Mouse (Mus musculus): ENCODE data around the gene Slc35f1.

Slc35f1 gene

GRCm38 (mm10) chr10:52690334-52690991, at the start of gene Slc35f1:
Gene Slc35f1 (plus strand): TSS chr10:52690533.
- under 1% methylated on average over 54 of the region's 54 CpGs for WGBS

GRCm38 (mm10) chr10:52690992-52691731, 829 bp downstream of the Slc35f1 start:
- WGBS, result 3% methylated on average over 45 of the region's 45 CpGs

- WGBS, result 1% methylated on average over 31 of the region's 31 CpGs
These were observed 14.0 kb downstream of the Slc35f1 start for GRCm38 (mm10) chr10:52704101-52705051.

GRCm38 (mm10) chr10:52709482-52709881, 19.1 kb downstream of the Slc35f1 start:
- WGBS, result 58% methylated on average over 2 of the region's 2 CpGs

- 34% methylated on average over 4 of the region's 4 CpGs for WGBS
These were observed 21.8 kb downstream of the Slc35f1 start for GRCm38 (mm10) chr10:52712166-52712565.

- WGBS, result 35% methylated on average over 2 of the region's 2 CpGs
These were observed 24.2 kb downstream of the Slc35f1 start for GRCm38 (mm10) chr10:52714557-52714956.

- WGBS, result 50% methylated on average over 4 of the region's 4 CpGs
These were observed 24.8 kb downstream of the Slc35f1 start for GRCm38 (mm10) chr10:52715146-52715545.

GRCm38 (mm10) chr10:52718199-52718917, 28.0 kb downstream of the Slc35f1 start:
- 93% methylated on average over 1 of the region's 1 CpGs for WGBS

- WGBS, result 85% methylated on average over 5 of the region's 5 CpGs
These were observed 36.3 kb downstream of the Slc35f1 start for GRCm38 (mm10) chr10:52726674-52727073.

- 33% methylated on average over 10 of the region's 10 CpGs for WGBS
These were observed 52.5 kb downstream of the Slc35f1 start for GRCm38 (mm10) chr10:52742671-52743379.

- 92% methylated on average over 3 of the region's 3 CpGs for WGBS
These were observed 53.5 kb downstream of the Slc35f1 start for GRCm38 (mm10) chr10:52743831-52744230.

GRCm38 (mm10) chr10:52748028-52748597, 57.8 kb downstream of the Slc35f1 start:
- WGBS, result 59% methylated on average over 4 of the region's 4 CpGs

GRCm38 (mm10) chr10:52755949-52756679, 65.8 kb downstream of the Slc35f1 start:
- WGBS, result 83% methylated on average over 13 of the region's 13 CpGs

- WGBS, result 78% methylated on average over 4 of the region's 4 CpGs
These were observed 67.3 kb downstream of the Slc35f1 start for GRCm38 (mm10) chr10:52757496-52758260.

GRCm38 (mm10) chr10:52758589-52758988, 68.3 kb downstream of the Slc35f1 start:
- 29% methylated on average over 4 of the region's 4 CpGs for WGBS

- WGBS, result 53% methylated on average over 1 of the region's 1 CpGs
These were observed 70.2 kb downstream of the Slc35f1 start for GRCm38 (mm10) chr10:52760527-52760926.

GRCm38 (mm10) chr10:52779926-52780485, 89.7 kb downstream of the Slc35f1 start:
- WGBS, result 29% methylated on average over 4 of the region's 4 CpGs

- WGBS, result 31% methylated on average over 2 of the region's 2 CpGs
These were observed 96.7 kb downstream of the Slc35f1 start for GRCm38 (mm10) chr10:52787075-52787474.

GRCm38 (mm10) chr10:52791560-52791959, 101.2 kb downstream of the Slc35f1 start:
- 60% methylated on average over 6 of the region's 6 CpGs for WGBS

Measured in cerebral cortex, adult 2 months (tissue).